Mouse (Mus musculus): ENCODE measurements around the gene Cdc20b. TPM values are rescaled to one million over a fixed set of nuclear protein-coding genes. Genes with fewer than 3 reads are reported as not detected.

The Cdc20b gene
- polyA plus RNA-seq, 1 experiment from 2014 or later: 0.47 TPM

- ATAC-seq (no peak), DNase-seq (ENCODE audit: low spot score) (peak; percentile 37)
- TF ChIP-seq EP300 (IDR thresholded peaks at IDR 0.05) (no peak), CTCF (IDR thresholded peaks at IDR 0.05) (no peak)
- H3K4me3 ChIP-seq (ENCODE audit: low read depth, low read length): peak overlapping the region; percentile 48
- no peak overlapping the region for H3K9ac ChIP-seq (replicated peaks; ENCODE audit: low read depth)
- WGBS: 4% methylated on average over 11 of the region's 11 CpGs
- no peak overlapping the region for H3K27ac ChIP-seq (ENCODE audit: low read length)
- peaks cover 28% of the 10 kb centered on the region for H3K27me3 ChIP-seq (replicated peaks; ENCODE audit: insufficient read depth, low read length)
- H3K4me1 ChIP-seq (ENCODE audit: insufficient read depth, low read depth, low read length): peaks cover 12% of the 10 kb centered on the region; the same call in 1 of the 2 replicates
- H3K4me2 ChIP-seq (replicated peaks; ENCODE audit: low read depth, low read length): peak overlapping the region; percentile 84
- H3K36me3 ChIP-seq (ENCODE audit: insufficient read depth, low read length): no peaks in the 10 kb centered on the region
- no peaks in the 10 kb centered on the region for H3K9me3 ChIP-seq (ENCODE audit: low read length)
Observed at GRCm38 (mm10) chr13:113034271-113034886, 532 bp upstream of the Cdc20b start.

- peak; percentile 94 for TF ChIP-seq CTCF (IDR thresholded peaks at IDR 0.05)
- TF ChIP-seq EP300 (IDR thresholded peaks at IDR 0.05): no peak
- under 1% methylated on average over 4 of the region's 4 CpGs for WGBS
- H3K9ac ChIP-seq (replicated peaks; ENCODE audit: low read depth): no peak overlapping the region
- 0 out of 2 replicates have a peak overlapping the region, but pooled peaks have one; percentile 48 for H3K4me3 ChIP-seq (ENCODE audit: low read depth, low read length)
- H3K27me3 ChIP-seq (replicated peaks; ENCODE audit: insufficient read depth, low read length): peaks cover 28% of the 10 kb centered on the region
- H3K36me3 ChIP-seq (ENCODE audit: insufficient read depth, low read length): no peaks in the 10 kb centered on the region
- DNase-seq (ENCODE audit: low spot score) (peak; percentile 96), ATAC-seq (peak; percentile 91)
- no peaks in the 10 kb centered on the region for H3K9me3 ChIP-seq (ENCODE audit: low read length)
- no peak overlapping the region for H3K27ac ChIP-seq (ENCODE audit: low read length)
- peak overlapping the region; percentile 84; the same call in 1 of the 2 replicates for H3K4me2 ChIP-seq (replicated peaks; ENCODE audit: low read depth, low read length)
- peaks cover 12% of the 10 kb centered on the region; the same call in 1 of the 2 replicates for H3K4me1 ChIP-seq (ENCODE audit: insufficient read depth, low read depth, low read length)
Observed at GRCm38 (mm10) chr13:113035852-113036251, 941 bp downstream of the Cdc20b start.

GRCm38 (mm10) chr13:113044876-113045275, 10.0 kb downstream of the Cdc20b start:
- Histone ChIP-seq H3K4me3 (ENCODE audit: low read depth, low read length) (peak overlapping the region; percentile 64; the same call in 1 of the 2 replicates), H3K4me1 (ENCODE audit: insufficient read depth, low read depth, low read length) (0 out of 2 replicates have a peak, but pooled peaks cover 6% of the 10 kb centered on the region), H3K9ac (replicated peaks; ENCODE audit: low read depth) (no peak overlapping the region), H3K9me3 (ENCODE audit: low read length) (no peaks in the 10 kb centered on the region), H3K27me3 (replicated peaks; ENCODE audit: insufficient read depth, low read length) (no peaks in the 10 kb centered on the region), H3K36me3 (ENCODE audit: insufficient read depth, low read length) (no peaks in the 10 kb centered on the region), H3K27ac (ENCODE audit: low read length) (no peak overlapping the region), H3K4me2 (replicated peaks; ENCODE audit: low read depth, low read length) (peak overlapping the region; percentile 64)
- ATAC-seq (no peak), DNase-seq (ENCODE audit: low spot score) (no peak)
- 23% methylated on average over 3 of the region's 3 CpGs for WGBS
- TF ChIP-seq EP300 (IDR thresholded peaks at IDR 0.05) (no peak), CTCF (IDR thresholded peaks at IDR 0.05) (no peak)

GRCm38 (mm10) chr13:113045458-113046110, 10.7 kb downstream of the Cdc20b start:
- DNase-seq (ENCODE audit: low spot score): peak; percentile 46
- TF ChIP-seq EP300 (IDR thresholded peaks at IDR 0.05): no peak
- TF ChIP-seq CTCF (IDR thresholded peaks at IDR 0.05): no peak
- WGBS: 4% methylated on average over 18 of the region's 18 CpGs
- Histone ChIP-seq H3K27me3 (replicated peaks; ENCODE audit: insufficient read depth, low read length) (no peaks in the 10 kb centered on the region), H3K4me2 (replicated peaks; ENCODE audit: low read depth, low read length) (peak overlapping the region; percentile 64), H3K4me1 (ENCODE audit: insufficient read depth, low read depth, low read length) (0 out of 2 replicates have a peak, but pooled peaks cover 6% of the 10 kb centered on the region), H3K36me3 (ENCODE audit: insufficient read depth, low read length) (no peaks in the 10 kb centered on the region), H3K9ac (replicated peaks; ENCODE audit: low read depth) (peak overlapping the region; percentile 43), H3K9me3 (ENCODE audit: low read length) (no peaks in the 10 kb centered on the region), H3K27ac (ENCODE audit: low read length) (peak overlapping the region; percentile 81), H3K4me3 (ENCODE audit: low read depth, low read length) (peak overlapping the region; percentile 64)
- no peak for ATAC-seq

GRCm38 (mm10) chr13:113046211-113046883, 11.4 kb downstream of the Cdc20b start, which contains the start of gene Gpx8:
Gpx8 (minus strand) TSS chr13:113046410.
- no peaks in the 10 kb centered on the region for H3K27me3 ChIP-seq (replicated peaks; ENCODE audit: insufficient read depth, low read length)
- peak; percentile 88 for DNase-seq (ENCODE audit: low spot score)
- H3K27ac ChIP-seq (ENCODE audit: low read length): peak within 1 kb of the TSS; percentile 81
- H3K36me3 ChIP-seq (ENCODE audit: insufficient read depth, low read length): no peaks in the 10 kb centered on the region
- H3K4me1 ChIP-seq (ENCODE audit: insufficient read depth, low read depth, low read length): 0 out of 2 replicates have a peak, but pooled peaks cover 6% of the 10 kb centered on the region
- peak within 1 kb of the TSS; percentile 64 for H3K4me3 ChIP-seq (ENCODE audit: low read depth, low read length)
- peak within 1 kb of the TSS; percentile 43 for H3K9ac ChIP-seq (replicated peaks; ENCODE audit: low read depth)
- ATAC-seq: peak; percentile 93
- TF ChIP-seq CTCF (IDR thresholded peaks at IDR 0.05) (peak; percentile 73), EP300 (IDR thresholded peaks at IDR 0.05) (peak; percentile 50)
- no peaks in the 10 kb centered on the region for H3K9me3 ChIP-seq (ENCODE audit: low read length)
- peak within 1 kb of the TSS; percentile 64 for H3K4me2 ChIP-seq (replicated peaks; ENCODE audit: low read depth, low read length)
- 5% methylated on average over 21 of the region's 21 CpGs for WGBS

GRCm38 (mm10) chr13:113047018-113047417, 12.1 kb downstream of the Cdc20b start:
- no peaks in the 10 kb centered on the region for H3K27me3 ChIP-seq (replicated peaks; ENCODE audit: insufficient read depth, low read length)
- ATAC-seq: no peak
- no peak for TF ChIP-seq CTCF (IDR thresholded peaks at IDR 0.05)
- TF ChIP-seq EP300 (IDR thresholded peaks at IDR 0.05): no peak

More at GRCm38 (mm10) chr13:113047018-113047417, 12.1 kb downstream of the Cdc20b start:
- no peaks in the 10 kb centered on the region for H3K9me3 ChIP-seq (ENCODE audit: low read length)
- H3K9ac ChIP-seq (replicated peaks; ENCODE audit: low read depth): no peak overlapping the region
- no peak overlapping the region for H3K4me3 ChIP-seq (ENCODE audit: low read depth, low read length)
- H3K4me1 ChIP-seq (ENCODE audit: insufficient read depth, low read depth, low read length): 0 out of 2 replicates have a peak, but pooled peaks cover 6% of the 10 kb centered on the region
- no peak overlapping the region for H3K27ac ChIP-seq (ENCODE audit: low read length)
- H3K36me3 ChIP-seq (ENCODE audit: insufficient read depth, low read length): no peaks in the 10 kb centered on the region
- no peak overlapping the region for H3K4me2 ChIP-seq (replicated peaks; ENCODE audit: low read depth, low read length)
- DNase-seq (ENCODE audit: low spot score): no peak

Measured in lung, postnatal 0 days (tissue).